Mouse (Mus musculus) adrenal gland, adult 8-10 months (tissue): ENCODE data around the gene Gm7075. TPM values are rescaled to one million over a fixed set of nuclear protein-coding genes. Genes with fewer than 3 reads are reported as not detected.

Experiments used
- total RNA-seq, 4 experiments: library from RNA; stranded (reverse); gene quantifications; 2 replicates each; pipeline ENCODE4 v1.2.4; 2022

Gm7075 gene
- total RNA-seq, 4 experiments from 2014 or later = not detected

Other genes starting within 250 kb of the Gm7075 start
- under 1 TPM in 3 of 4 experiments, not detected in 1; 0.24 to 0.44 (median 0.40) TPM for gene Mypn, start 217.8 kb downstream of the Gm7075 start, total RNA-seq
- 100 to 1,000 TPM; 123 to 182 (median 151) TPM for gene Herc4, start 178.0 kb downstream of the Gm7075 start, total RNA-seq
- 10 to 100 TPM; 14.0 to 21.8 (median 16.9) TPM for gene Sirt1, start 40.1 kb downstream of the Gm7075 start, total RNA-seq
- gene Dnajc12, start 39.3 kb downstream of the Gm7075 start, total RNA-seq = 10 to 100 TPM; 18.1 to 40.9 (median 28.0) TPM
- 1 to 10 TPM in 2 of 4 experiments, under 1 TPM in 2; 0.52 to 1.9 (median 0.89) TPM for gene Ctnna3, start 8.3 kb upstream of the Gm7075 start, total RNA-seq